Mouse (Mus musculus): ENCODE data around the gene Col4a3bp.

Gene Col4a3bp

DNA sequence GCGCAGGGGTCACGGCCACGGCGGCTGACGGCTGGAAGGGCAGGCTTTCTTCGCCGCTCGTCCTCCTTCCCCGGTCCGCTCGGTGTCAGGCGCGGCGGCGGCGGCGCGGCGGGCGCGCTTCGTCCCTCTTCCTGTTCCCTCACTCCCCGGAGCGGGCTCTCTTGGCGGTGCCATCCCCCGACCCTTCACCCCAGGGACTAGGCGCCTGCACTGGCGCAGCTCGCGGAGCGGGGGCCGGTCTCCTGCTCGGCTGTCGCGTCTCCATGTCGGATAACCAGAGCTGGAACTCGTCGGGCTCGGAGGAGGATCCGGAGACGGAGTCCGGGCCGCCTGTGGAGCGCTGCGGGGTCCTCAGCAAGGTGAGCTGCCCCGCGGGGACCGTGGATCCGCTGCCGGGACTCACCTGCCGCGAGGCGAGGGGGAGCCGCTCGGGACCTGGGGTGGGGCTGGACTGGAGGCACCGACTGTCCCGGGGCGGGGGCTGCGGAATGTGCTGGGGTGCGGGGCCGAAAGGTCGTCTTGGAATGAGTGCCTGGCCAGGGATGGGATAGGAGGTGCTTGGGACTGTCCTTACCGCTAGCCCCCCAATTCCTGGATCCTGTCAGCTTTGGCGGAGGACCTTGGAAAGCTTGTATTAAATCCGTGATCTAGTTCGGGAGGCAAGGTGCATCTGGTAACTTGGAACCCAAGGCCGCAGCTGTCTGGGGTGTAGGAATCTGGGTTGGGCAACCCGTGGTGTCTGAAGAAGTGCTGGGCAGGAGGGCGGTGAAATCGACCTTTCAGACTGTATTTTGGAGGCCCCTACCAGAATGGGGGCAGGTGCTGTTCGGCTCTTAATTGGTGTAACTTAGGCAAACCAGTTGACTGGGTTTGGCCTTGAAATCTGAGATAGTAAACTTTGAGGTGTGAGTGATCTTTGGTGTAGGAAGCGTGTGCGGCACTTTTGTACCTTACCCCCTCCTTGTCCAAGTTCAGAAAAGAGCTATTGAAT, 778 bp downstream of the Col4a3bp start:
- CTCF ChIA-PET = no interaction called here

DNA sequence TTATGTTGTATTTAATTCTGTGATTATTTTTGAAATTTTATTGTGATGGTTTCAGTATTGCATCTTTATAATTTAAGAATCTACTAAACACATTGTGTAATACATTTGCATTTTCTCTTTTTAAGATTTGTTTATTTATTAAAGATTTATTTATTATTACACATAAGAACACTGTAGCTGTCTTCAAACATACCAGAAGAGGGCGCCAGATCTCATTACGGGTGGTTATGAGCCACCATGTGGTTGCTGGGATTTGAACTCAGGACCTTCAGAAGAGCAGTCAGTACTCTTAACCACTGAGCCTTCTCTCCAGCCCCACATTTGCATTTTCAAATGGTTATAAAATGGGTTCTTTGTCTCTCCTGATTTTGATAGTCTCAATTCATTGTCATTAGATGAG, 2.1 kb downstream of the Col4a3bp start:
- CTCF ChIA-PET = no interaction called here

DNA sequence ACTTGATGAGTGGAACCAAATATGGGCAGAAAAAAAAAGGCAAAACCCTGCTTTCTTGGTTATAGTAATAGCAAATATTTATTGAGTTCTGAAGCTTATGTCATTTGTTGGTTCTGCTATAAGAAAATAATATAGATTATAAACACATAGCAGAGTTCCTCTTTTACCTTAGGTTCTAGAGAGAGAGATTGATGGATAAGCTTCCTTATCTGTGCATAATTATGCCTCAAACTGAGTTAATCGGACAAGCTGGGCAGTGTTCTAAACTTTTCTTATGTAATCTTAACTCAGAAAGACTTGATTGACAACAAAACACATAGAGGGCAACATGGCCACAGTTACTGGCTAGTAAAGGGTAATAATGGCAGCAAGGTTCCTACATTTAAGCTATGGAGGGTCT, 4.8 kb downstream of the Col4a3bp start:
- CTCF ChIA-PET = no interaction called here

DNA sequence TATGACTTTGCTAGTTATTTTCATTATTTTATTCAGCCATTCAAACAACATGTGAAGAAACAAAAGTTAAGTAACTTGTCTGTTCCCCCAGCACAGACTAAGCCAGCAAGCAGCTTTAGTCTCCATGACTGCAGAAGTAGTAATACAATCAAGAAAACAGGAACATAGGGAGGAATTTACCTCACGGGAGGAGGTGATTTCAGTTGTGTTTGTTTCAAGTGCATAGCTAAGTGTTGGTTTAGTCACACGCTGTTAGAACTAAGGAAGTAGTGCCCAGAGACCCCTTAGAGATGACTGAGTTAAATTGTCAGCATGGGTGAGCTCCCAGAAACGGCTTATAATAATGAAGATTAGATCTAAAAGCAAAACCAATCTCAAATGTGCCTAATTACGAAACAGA, 5.5 kb downstream of the Col4a3bp start:
- CTCF ChIA-PET = no interaction called here

DNA sequence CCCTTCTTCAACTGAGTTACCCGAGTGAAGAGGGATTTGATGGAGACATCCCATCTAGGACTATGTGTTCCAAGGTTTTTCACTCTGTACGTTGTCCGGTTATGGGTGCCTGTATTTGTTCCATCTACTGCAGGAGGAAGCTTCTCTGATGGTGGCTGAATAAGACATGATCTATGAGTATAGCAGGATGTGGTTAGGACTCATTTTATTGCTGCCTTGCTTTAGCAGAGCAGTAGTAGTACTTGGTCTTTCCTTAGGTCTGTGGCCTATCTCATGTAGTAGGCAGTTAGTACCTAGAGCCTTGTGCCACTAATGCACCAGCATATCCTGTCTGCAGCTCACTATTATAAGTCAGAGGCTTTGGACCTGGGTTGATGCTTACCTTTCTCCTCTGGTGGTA, 12.7 kb downstream of the Col4a3bp start:
- CTCF ChIA-PET = no interaction called here

DNA sequence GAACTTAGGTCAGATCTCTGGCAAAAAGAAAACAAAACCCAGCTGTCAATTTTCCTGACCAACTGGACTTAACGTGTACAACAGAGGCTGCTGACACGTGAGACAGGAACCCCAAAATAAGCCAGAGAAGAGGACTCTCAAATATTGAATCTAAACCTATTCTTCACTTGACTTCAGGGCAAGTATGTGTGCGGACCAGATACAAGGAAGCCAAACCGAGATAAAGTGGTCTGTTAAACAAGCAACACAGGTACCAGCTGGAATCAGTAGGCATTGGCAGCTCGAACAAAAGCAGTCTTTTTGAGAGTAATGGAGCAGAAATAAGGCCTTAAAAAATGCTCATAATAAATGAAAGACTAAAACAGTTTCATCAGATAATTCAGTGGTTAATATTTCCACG, 25.6 kb downstream of the Col4a3bp start:
- CTCF ChIA-PET = no interaction called here

DNA sequence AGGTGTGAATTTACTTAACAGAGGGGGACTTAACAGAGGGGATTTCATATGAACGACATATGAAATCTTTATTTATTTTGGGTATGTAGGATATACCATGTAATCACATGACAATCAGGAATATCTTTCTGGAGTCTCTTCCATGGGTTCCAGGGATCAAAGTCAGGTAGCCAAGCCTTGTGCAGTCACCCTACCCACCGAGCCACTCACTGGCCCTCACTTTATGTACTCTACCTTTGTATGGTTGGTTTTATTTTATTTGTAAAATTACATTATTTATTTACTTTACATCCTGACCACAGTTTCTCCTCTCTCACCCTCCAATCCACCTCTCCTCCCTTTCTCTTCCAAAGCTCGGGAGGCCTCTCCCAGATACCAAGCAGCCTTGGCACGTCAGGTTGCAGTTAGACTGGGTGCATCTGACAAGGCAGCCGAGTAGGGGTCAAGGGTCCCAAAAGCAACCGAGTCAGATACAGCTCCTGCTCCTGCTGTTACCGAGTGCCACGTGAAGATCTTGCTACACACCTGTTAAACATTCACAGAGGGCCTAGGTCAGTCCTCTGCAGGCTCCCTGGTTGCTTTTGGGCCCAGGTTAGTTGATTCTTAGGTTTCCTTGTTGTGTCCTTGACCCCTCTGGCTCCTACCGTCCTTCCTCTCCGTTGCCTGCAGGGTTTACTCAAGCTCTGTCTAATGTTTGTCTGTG, 28.0 kb downstream of the Col4a3bp start:
- CTCF ChIA-PET = no interaction called here

DNA sequence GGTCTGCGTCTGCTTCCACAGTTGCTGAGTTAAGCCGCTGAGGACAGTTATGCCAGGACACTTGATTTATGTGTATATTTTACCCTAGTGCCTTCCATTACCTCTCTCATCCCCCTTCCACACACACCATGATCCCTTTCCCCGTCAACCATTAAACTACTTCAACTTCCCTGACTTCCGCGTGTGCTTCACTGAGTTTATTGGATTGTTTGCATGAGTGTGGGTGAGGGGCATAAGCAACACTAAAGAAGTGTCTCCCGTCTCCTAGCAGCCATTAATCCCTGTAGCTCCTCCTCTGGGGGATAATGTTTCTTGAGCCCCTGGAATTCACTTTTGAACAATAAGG, 28.6 kb downstream of the Col4a3bp start:
- CTCF ChIA-PET = no interaction called here

DNA sequence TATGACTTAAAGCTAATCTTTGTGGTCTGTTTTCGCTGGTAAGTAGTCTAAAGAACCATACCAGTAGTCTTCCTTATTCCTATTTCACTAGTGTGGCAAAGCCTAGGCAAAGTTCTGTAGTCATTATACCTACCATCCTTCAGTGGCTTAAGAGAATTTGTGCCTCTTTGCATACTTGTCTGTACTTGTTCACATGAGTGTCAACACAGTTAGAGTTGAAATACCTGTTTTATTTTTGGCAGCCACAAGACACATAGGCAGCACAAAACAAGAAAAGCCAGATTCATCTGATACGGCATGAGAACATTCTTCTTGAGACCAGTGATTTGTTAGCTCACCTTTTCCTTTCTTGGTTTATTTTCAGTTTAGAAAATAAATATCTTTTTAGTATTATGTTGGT, 31.8 kb downstream of the Col4a3bp start:
- CTCF ChIA-PET = no interaction called here

DNA sequence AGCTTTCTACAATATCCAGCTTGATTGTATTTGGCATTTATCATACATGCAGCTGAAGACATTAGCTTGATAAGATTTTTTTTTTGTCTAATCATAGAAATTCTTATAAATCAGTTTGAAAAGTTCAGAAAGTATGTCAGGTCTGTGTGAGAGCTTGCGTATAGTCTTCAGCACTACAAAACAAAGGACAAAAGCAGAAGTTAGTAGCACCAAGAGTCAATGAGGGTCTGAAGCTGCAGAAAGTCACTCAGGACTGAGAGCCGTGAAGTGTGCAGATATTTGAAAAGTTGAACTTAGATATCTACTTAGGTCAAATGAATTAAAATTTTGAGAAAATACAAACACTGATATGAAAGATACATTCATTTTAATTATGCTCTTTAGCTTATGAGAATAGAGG, 36.7 kb downstream of the Col4a3bp start:
- CTCF ChIA-PET = interaction anchor here (0.6 kb wide), 2 partner anchors 48 to 105 kb away, joined by 3 to 9 read pairs; no protein-coding TSS in a partner anchor

DNA sequence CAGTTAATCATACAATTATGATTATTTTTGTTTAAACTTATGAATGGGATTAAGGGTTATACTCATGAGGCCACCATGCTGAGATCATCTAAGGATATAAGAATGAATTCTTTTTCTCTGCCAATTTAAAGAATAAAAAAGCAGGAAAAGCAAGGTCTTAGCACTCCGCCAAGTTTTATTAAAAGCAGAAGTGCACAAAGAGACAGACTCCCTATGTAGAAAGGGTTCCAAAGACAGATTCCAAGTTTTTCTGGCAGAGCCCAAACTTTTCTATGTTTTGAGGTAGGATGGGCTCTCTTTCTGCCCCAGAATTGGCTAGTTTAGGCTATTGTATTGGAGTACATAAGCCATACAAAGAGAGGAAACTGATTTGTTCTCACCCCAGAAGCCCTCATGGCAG, 37.6 kb downstream of the Col4a3bp start:
- CTCF ChIA-PET = no interaction called here

DNA sequence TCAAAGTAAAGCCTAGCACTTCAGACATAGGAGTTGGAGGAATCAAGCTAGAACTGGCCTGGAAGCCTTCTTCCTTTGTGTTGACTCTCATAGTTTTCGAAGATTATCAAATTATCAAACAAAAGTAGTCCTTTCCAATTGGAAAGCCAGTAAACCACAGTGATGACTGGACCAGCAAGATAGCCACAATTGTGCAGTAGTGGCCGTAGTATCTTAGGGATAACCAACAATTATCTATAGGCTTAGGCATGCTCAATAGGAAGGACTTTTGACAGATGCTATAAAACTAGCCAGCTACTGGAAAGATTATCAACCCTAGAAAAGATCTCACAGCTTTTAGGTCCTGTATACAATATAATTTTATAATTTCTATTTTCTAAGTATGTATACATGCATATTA, 41.8 kb downstream of the Col4a3bp start:
- CTCF ChIA-PET = no interaction called here

DNA sequence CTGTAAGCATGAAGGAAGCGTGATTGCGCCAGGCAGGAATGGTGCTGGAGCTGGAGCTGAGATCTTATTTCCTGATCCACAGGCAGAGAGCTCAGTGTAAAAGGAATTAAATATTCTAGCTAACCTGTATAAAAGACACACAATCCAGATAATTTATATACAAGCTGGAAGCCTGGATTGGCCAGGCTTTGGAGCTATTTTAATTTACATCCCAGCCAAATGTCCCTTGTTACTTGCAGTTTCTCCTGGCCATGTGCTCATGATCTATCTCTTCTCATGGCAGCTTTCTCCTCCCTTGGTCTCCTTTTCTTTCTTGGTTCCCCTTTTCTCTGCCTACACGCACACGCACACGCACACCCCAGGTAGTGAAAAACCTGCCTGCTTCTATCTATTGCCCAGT, 44.1 kb downstream of the Col4a3bp start:
- CTCF ChIA-PET = no interaction called here

DNA sequence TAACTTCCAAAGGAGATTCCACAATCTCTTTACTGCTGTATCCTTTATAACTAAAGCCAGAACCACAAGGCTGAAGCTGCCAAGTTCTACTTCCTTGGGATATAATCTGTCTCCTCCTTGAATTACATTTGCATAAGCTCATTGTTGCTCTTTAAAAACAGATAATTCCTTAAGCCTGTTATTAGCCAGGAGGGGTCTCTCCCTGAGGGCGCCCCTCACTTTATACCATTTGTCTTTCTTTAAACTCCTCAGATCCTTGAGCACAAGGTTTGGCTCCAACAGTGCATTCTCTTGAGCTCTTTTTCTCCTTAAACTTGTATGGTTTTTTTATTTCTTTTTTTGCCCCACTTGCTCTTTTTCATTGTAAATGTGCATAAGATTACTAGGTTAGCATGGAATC, 46.2 kb downstream of the Col4a3bp start:
- CTCF ChIA-PET = no interaction called here

DNA sequence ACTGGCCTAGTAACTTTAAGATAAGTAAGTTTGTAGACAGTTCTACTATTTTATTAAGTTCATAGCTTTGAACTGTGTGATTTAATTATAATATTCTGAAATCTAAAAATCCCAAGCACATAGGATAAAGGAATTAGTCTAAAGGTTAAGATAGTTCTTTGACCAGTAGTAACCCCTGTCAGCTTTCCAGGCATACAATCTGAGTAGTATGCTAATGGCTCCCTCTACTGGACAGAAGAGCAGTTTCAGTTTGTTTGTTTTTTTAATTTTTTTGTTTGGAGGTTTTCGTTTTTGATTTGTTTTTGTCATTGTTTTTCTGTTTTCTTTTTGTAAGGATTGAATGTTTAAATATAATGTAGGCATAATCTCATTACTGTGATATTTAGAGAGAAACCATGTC, 51.2 kb downstream of the Col4a3bp start:
- CTCF ChIA-PET = interaction anchor here (0.7 to 2.1 kb wide), 3 partner anchors 63 to 162 kb away, joined by 3 to 9 read pairs (median 4); no protein-coding TSS in a partner anchor

DNA sequence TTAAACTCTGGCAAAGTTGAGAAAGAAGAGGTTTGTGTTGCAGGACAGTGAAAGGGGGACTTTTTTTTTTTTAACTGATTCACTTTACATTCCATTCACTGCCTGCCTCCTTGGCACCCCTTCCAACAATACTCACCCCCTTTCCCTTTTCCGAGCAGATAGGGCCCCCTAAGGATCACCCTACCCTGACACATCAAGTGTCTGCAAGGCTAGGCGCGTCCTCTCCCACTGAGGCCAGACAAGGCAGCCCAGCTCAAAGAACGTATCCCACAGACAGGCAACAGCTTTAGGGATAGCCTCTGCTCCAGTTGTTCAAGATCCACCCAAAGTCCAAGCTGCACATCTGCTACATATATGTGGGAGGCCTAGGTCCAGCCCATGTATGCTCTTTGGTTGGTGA, 51.7 kb downstream of the Col4a3bp start:
- CTCF ChIA-PET = interaction anchor here (0.7 to 2.1 kb wide), 4 partner anchors 63 to 165 kb away, joined by 3 to 9 read pairs (median 6); no protein-coding TSS in a partner anchor

DNA sequence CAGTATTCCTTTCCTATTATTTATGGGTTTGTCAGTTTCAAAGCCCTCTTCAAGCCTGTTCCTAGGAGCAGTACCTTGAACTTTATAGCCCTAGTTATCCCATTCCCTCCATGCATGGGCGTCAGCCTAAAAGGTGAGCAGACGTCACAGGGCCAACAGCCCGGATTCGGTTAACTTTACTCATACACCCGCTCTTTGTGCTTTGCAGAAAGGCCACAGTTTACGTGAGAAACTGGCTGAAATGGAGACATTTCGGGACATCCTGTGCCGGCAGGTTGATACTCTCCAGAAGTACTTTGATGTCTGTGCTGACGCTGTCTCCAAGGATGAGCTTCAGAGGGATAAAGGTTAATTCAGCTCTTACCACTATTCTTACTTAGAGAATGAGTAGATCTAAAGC, 56.8 kb downstream of the Col4a3bp start:
- CTCF ChIA-PET = no interaction called here

DNA sequence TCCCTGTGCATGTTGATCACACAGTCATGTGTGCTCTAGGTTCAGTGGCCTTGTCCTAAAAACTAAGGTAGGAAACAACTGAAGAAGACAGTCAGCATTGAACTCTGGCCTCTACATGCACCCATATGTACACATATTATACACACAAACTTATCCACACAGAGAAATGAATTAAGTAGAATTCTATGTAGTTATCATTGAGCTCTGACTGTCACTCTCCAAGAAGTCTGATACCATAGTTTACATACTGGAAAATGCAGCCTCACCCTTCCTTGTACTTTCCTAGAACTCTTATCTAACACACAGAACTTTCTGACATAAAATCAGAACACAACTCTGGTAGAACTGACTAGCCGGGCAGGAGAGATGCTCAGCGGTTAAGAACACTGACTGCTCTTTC, 61.8 kb downstream of the Col4a3bp start:
- CTCF ChIA-PET = no interaction called here

DNA sequence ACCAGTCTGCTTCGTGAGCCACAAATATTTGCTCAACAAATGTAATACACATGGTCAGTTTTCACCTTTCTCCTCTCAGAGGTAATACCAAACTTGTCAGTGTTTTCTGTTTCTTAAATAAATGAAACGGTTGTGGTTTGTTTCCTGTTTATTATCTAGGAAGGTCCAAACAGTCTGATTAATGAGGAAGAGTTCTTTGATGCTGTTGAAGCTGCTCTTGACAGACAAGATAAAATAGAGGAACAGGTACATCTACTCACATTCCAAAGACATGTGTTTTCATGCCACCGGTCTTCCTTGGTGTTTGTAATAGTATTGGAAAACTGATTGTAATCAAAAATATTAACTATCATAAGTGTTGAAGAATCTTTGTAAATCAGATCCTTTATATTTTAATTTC, 72.2 kb downstream of the Col4a3bp start:
- CTCF ChIA-PET = no interaction called here

DNA sequence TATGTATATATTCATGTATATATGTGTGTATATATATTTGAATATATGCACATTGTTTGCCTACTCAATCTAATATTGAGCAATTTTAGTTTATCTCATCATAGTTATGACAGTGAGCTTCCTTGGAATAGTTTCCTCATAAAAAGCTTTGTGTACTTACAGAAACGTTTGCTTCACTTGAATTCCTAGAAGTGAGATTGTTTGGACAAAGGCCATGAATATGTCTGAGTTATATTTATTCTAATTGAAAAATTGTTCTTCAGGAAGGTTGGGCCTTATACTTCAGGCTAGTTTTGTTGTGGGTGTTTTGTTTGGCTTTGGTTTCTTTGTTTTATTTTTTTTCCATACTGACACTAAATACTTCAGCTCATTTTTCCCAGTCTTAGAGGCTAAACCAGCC, 78.5 kb downstream of the Col4a3bp start:
- CTCF ChIA-PET = no interaction called here

DNA sequence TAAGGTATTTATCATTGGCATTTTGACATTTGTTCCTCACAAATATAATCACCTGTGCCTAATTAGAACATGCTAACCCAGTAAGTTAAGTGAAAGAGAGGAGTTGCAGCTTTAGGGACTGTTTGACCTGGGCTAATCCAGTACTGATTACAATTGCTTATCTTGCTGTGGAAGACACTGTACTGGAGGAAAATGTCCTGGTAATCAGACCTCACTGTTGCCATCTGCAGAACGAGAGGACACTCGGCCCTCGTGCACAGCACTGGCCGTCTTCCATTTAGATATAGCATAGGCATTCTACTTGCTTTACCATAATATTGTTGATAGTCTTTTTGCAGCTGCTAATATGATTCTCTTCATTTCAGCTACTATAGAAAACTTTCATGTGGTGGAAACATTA, 88.0 kb downstream of the Col4a3bp start:
- CTCF ChIA-PET = no interaction called here

DNA sequence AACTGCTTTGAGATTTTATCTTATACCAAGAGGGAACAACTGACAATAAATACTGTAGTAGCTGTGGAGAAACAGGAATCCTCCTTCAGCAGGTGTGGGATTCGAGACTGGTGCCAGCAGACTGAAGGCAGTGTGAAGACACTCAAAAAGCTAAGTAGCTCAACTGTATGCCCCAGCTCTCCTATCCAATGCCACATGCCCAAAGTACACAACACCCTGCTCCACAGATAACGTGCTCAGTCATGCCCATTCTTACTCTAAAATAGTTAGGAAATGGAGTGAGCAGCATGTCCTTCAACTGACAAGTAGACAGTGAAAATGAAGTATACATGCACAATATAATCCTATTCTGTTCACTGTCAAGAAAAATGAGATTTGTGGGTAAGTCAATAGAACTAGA, 101.8 kb downstream of the Col4a3bp start:
- CTCF ChIA-PET = no interaction called here

DNA sequence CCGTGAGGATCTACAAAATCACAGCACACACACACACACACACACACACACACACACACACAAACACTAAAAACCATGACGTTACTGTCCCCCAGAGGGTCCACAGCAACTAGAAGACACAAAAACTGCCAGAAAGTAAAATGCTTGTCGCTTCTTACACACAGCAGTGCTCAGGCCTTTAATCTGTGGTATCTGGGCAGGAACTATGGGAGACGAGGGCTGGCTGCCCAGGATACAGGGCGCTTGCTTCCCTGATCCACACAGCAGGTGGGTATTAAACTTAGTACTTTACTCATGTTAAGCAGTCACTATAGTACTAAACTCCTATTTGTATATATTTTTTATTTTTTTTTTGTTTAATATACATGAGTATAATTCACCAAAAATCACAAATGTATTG, 103.4 kb downstream of the Col4a3bp start:
- CTCF ChIA-PET = interaction anchor here (0.6 kb wide), 1 partner anchor 64 kb away, joined by 3 read pairs; no protein-coding TSS in a partner anchor

Data from spleen, embryonic (tissue).